Mouse (Mus musculus) neural tube, embryonic 10.5 days (tissue): ENCODE data around the gene Cyp17a1.

ENCODE experiments used
- DNase-seq: peaks from one replicate; pipeline ENCODE4 v3.0.0-alpha.2; 2017; ENCODE audit warnings: low spot score; ENCODE audit errors: extremely low spot score

The Cyp17a1 gene

DNA sequence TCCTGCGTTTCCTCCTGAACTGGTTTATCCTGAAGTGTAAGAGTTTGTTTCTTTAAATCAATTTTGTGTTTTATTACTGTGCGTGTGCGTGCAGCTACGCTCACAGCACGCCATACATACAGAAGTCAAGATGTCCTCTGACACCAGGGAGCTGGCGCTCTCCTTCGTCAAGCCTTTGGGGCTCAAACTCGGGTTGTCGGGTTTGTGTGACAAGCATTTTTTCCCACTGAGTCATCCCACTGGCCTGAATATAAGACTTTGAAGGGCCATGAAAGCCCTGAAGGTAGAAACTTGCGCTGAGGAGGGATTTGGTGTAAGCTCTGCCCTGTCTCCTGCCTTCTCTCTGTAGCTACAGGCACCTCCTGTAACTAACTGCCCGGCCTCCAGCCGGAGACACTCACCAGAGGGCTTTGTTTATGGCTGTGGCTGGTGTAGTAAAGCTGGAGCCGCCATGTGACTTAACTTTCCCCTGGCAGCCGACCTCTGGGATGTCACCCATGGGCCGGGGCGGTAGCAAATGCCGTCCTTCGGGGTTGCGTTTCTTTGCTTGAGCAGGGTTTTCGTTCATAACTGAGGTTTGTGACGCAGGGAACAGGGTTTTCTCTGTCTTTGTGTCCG, 30.7 kb downstream of the Cyp17a1 start:
- DNase-seq = no peak

DNA sequence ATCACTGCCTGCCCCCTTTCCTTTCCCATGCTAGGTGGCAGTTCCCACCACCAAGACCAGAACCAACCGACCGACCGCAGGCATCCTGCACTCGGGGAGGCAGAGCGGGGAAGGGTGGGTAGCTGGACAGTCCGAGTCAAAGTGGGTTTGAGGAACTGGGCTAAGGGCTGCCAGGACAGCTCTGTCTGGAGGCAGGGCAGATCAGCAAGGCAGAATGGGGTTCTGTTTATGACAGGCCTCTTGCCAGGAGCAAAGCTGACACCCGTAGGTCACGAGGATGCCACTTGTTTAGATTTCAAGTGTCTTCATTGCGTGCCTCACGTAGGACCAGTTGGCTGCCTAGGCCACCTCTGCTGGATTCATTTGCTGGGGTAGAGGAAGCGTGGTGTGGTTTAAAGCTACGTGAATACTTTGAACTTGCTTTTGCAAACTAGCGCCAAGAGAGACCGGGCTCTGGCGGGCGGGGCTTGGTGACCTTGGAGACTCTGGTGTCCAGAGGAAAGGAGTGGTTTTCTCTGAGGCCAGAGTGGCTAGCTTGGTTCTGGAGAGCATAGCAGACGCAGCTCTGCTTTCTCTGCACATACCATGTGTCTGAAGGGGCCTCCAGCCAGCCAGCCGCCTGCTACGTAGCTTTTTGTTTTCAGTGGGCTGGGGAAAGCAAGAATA, 31.4 kb downstream of the Cyp17a1 start:
- no peak for DNase-seq

DNA sequence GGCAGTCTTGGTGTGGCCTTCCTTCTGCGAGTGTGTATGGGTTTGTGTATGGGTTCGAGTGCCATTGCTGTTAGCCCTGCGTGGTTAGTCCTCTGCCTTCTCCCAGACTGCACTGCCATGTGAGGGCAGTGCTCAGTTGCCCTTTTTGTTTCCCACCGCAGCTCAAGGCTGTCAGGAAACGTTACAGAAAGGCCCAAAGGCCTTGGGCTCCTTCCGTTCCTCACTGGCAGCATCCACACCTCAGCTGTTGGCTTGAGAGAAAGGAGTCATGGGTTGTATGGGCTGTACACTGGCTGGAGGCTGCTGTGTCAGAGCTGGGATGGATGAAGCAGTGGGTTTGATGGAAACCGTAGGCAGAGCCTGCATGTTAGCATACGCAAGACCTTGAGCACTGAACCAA, 32.2 kb downstream of the Cyp17a1 start:
- DNase-seq = no peak

DNA sequence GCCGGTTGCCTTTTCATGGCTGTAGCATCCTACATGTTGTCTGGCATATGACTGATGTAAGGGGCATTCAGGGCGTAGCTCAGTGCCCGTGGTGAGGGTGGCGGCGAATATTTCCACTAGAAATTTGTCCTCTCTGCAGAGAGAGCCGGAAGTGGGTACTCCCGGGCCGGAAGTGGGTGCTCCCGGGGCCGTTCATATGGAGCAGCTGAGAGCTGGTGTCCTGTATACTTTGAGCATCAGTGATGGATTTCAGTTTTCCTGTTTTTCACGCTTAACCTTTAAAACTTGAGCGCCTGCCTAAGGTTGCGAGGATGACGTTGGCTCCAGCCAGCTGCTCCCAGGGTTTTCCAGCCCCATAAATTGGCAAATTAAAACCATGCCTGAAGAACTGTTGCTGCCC, 33.5 kb downstream of the Cyp17a1 start:
- DNase-seq = no peak

DNA sequence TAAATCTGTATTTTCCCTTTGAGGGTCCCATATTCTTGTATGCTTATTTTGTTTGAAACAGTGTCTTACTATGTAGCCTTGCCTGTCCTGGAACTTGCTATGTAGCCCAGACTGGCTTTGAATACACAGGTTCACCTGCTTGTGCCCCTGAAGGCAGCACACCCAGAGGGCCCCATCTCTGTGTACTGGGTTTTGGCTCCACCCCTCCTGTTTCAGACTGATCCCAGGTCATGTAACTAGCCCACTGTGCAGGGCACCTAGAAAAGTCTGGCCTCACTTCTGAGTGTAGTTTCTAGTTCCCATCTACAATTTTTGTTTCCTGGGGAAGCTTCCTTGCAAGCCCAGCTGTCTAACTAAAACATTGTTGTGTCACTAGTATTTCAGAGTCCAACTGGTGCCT, 33.9 kb downstream of the Cyp17a1 start:
- no peak for DNase-seq

DNA sequence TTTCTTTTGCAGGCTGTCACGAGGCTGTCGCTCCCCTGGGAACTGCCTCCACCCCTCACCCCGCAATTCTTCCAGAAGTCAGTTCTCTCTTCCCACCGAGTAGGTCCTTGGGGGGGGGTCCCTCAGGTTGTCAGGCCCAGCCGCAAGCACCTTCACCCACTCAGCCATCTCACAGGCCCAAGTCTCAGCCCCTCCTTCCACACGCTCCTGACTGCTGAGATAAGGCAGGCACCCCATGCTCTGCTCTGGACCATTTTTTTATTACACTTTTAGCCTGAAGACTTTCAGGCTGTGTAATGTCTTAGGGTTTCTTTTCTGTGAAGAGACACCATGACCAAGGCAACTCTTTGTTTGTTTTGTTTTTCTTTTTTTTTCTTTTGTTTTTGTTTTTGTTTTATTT, 35.4 kb downstream of the Cyp17a1 start:
- no peak for DNase-seq

DNA sequence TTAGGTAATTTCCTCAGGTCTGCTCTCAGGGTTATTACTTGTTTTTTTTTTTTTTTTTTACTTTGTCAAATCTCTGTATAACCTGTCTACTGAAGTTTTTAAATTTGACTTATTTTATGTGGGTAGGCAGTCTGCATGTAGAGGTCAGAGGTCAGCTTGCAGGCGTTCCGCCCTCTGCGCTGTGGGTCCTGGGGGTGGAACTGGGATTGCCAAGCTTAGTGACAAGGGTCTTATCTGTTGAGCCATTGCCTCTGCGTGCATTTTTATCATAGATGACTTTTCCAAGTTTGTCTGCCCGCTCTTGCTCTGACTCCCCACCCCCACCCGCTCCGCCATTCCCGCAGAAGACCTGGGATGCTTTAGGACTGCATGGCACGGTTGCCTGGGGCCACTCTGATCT, 37.2 kb downstream of the Cyp17a1 start:
- no peak for DNase-seq

DNA sequence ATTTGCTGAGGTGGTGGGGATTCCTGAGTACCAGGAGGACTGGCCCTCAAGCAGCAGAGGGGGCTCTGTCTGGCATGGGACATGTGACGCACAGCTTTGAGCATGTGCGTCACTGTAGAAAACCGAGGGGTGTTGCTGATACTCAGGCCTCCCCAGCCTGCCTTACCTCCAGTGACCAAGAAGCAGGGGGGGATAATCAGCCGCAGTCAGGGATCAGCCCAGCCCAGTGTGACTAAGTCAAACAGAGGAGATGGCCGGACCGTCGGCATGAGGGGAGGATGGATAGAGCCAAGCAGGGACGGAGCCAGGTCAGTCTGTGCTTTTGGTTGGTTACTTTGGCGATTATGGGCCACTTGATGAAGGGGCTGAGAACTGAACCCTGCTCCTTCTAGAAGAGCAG, 41.3 kb downstream of the Cyp17a1 start:
- DNase-seq = no peak

DNA sequence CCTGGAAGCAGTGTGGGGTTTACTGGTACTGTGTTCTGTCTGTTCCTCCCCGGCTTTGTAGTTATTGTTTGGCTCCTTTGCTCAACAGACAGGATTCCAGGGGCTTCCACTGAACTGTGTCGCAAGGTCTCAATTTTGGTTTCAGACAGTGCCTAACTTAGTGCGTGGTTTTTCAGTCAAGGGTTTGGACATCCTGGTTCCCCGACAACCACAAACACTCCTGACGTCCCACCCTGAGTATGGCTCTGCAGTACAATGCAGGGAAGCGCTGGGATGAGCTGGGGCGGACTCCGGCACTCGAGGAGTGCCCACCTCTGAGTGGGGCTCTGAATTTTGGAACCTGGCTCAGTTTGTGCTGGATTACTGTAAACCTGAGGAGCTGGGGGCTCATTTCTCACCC, 43.2 kb downstream of the Cyp17a1 start:
- no peak for DNase-seq

DNA sequence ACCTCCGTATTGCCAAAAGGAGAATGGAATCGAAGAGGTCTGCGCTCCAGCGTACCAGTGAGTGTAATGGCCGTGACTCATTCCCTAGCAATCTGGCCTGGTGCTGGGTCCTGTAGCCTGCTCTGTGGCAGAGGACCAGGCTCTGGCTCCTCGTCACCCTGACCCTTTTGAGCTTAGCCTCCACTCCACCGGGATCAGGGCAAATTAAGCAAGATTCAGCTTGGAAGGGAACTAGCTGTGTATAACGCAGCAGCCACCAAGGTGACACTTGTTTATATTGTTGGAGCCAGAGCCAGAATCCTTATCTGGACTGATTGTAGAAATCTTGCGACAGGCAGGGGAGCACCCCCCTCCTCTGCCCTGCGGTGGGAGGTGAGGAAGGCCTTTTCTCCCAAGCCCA, 44.6 kb downstream of the Cyp17a1 start:
- no peak for DNase-seq

DNA sequence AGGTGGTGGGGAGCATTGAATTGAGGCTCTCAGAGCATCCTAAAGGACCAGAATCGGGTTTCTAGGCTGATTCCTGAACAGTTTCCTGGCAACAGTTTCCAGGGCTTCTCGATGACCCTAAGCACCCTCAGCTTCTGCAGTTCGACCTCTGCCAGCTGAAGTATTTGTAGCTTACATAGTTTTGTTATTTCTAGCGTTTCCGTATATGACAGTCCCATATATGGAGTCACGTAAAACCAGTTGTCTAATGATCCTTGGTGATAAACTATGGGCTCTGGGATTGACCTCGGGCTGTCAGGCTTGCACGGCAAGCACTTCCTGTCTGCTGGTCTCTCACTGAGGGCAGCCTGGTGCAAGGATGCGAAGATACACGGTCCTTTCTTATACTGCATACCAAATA, 47.5 kb downstream of the Cyp17a1 start:
- no peak for DNase-seq

DNA sequence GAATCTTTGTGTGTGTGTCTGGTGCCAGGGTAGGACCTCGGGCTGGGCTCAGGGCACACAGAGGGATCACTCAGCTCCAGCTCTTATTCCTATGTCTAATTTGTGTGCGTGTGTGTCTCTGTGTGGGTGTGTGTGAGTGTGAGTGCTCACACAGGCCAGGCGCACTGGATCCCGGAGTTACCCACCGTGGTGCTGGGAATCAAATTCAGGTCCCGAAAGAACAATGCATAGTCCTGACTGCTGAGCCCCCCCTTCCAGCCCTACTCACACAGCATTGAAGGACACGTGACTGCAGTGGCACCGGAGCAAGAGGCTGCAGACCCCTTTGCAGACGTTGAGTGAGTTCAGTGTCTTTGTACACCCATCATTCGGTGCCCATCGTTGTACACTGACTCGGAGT, 48.0 kb downstream of the Cyp17a1 start:
- DNase-seq = no peak

DNA sequence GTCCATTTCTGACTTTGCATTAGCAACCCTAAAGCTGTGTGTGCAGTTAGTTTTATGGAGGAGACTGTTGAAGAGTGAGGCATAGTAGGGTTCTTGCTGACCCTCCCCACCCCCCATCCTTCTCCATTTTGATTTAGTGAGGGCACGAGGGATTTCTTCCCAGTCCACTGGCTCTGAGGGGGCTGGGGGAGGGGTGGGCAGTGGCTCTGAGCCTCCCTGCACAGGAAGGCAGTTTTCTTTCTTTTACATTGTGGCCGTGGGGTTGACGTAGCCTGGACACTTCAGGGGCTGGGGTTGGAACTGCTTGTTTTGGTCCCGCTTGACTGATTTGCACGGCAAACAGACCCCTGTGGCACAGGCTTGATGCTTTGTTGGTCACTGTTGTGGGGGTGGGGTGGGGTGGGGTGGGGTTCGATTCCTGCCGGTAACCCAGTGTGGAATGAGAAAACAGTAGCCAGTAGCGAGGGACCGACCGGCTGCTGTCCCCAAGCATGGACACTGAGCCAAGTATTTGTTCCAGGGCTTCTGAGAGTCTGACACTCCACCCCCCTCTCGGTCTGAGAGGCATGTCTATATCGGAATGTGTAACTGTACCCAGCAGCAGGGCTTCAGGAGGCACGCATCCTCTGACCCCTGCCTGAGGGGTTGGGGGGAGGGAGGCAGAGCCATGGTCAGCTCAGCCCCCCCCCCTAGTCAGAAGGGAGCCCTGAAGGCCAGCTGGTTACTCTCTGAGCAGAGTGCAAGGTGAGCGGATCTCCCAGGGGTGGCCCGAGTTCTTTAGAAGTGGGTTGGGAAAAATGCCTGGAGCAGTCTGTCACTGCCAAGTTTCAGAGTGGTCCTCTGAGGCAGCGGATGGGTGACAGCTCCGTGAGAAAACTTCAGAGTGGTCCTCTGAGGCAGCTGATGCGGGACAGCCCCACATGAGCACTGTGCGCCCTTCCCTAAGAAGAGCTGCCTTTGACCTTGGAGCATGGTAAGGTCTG, 48.9 kb downstream of the Cyp17a1 start:
- peak; percentile 49 for DNase-seq

DNA sequence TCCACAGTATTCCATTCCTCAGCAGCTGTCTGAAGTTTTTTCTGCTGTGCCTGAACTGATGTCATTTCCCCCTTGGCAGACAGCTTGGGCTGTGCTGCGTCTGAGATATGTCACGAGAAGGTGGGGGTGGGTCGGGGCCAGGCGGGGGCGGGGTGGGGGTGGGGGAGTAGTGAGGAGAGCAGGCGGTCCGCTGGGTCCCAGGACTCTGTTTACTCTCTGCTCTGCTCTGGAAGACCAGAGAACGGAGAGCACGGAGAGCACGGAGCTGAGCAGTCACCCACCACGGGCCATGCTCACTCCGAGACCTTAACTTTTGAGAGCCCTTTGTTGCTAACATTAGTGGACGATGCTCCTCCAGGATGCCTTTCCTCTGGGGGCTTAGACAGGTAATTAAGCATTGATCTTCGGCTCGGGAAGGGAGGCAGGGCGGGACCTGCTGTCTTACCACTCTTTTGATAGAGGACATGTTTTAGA, 49.7 kb downstream of the Cyp17a1 start:
- peak; percentile 57 for DNase-seq

DNA sequence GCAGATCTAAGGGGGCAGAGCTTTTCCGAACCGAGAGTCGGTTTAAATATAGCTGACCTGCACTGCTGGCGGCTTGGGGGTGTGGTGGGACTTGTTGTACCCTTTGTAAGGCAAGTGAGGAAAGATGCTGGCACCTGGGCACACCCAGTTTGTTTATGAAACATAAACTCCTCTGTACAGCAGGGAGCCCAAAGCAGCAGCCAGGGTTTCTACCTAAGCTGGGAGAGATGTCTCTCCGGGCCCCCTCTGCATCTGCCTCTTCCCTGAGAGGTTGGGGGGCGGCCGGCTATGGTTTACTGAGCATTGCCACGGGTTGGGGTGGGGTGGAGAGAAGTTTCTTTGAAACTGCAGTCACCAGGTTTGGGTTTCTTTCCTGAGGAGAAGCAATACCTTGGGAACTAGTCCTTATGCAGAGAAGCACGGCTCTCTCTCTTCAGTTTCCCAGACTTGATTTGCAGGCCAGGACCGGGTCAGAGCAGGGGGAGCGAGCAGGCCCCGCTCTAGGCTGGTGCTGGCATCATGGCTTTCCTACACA, 50.2 kb downstream of the Cyp17a1 start:
- DNase-seq = no peak

DNA sequence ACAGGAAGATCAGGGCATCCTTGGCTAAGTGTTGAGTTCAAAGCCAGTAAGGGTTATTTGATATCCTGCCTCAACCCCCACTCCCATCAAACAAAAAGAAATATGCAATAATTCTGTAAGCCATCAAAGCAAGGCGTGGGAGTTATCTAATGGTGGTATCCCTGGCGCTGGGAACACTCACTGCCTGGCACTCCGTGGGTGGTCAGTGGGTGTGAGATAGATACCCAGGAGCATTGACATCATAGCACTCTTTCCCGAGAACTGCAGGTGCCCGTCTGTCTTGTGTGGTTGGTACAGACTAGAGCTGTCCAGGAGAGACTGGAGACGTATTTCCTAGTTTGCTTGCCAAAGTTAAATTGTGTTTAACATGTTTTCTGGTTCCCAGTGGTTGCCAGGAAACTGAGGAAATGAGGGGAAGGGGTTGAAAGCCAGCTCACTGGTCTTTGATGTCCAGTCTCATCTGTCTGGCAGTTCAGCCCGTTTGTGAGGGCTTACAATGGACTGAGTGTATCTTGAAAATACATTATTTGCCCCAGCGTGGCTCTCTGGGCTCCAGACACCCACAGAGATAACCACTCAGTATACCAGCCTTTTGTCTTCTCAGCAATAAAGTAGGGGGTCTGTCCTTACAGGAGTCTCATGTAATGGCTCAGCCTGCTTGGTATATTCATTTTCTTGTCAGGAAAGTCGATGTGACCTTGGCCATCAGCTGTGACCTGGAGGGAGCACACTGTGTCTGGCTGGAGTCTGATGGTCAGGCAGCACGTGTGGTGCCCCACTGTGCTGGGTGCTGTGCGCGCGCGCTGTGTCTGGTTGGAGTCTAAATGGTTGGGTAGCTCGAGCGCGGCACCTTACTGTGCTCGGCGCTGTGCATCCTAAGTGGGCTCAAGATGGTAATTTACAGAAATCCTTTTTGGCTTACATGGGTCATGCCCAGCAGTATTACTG, 51.5 kb downstream of the Cyp17a1 start:
- no peak for DNase-seq

DNA sequence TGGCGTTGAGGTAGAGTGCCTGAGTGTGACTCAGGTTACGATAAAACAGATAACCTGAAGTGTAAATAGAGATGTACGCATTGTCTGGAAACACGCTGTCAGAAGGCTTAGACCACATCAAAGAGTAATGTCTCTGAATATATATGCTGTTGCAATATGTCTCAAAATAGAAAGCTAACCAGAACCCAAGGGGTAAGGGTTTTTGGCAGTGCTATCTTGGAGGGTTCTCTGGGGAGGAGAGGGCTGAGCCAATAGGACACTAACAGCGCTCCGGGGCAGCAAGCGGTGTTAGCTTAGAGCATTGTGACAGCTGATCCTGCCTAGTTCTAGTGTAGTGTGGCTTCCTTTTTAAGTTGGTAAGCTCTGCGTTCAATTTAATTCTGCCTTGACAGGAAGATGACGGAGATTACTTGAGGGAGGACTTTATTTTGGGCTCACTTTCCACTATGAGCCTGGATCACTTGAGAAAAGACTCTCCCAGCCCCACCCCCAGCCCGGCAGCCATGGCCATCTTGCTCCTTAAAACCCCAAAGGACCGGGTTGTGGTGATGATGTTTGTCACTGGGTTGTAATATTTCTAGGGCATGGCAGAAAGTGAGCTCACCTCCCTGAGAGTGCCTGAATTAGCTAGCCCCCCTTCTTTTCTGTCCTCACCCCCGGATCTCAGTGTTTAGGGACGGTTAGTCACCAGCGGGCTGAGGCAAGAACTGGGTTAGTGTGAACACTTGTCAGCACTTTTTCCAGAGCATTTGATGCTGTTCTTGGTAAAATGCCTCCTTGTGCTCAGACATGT, 52.8 kb downstream of the Cyp17a1 start:
- no peak for DNase-seq

DNA sequence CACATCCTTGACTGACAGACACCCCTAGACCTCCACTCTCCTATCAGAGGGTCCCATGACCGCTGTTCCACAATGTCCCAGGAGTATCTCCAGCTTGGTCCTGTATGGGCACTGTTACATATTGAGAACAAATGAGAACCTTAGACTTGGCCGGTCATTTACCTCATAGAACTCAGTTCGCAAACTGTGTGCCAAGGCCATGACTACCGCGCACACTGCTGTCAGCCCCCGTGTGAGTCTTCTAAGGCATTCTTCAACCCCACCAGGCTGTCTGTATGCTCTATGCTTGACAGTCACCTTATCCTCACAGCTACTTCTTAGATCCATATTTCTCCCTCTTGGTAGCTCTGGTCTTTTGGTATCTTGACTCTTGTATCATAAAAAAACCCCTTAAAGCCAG, 53.5 kb downstream of the Cyp17a1 start:
- DNase-seq = no peak

DNA sequence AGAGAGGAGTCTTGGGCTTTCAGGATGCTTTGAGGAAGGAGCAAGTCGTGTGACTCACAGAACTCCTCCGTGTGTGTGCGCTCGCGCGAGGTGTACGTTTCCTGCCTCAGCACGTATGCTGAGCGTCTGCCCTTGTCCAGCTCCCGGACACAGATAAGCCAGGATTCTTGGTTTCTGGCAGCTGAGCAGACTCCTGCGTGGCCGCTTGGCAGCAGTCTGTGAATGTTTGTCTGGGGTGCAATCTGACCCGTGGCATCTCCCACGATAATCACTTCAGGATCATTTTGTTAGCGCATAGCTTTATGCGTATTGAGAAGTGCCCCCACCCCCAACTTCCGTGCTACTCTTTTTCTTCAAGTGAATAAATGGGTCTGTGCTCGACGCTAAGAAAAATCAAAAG, 54.0 kb downstream of the Cyp17a1 start:
- no peak for DNase-seq

DNA sequence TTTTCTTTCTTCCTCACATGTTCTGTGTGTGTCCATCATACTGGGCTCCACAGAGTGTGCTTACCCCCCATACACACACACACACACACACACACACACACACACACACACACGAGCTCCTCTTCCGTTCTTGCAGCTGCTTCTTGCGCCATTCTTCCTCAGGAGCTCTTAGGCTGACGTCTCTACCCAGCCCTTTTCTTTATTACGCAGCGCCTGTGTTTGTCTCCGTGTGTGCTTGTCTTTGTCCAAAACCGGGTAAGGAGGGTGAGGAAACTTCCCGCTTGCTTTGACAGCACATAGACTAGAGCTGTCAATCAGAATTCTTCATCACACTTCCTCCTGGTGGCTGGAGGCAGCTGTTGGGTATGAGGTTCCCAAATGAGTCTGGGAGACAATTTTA, 54.6 kb downstream of the Cyp17a1 start:
- no peak for DNase-seq
